Mouse (Mus musculus) hindbrain, embryonic 15.5 days (tissue): ENCODE measurements around the gene Myo15. TPM values are rescaled to one million over a fixed set of nuclear protein-coding genes. Genes with fewer than 3 reads are reported as not detected.

Experiments
- ATAC-seq: fragments of 200-750 bp; cut with Nextera tagmentation; 2 replicates; pipeline ENCODE4 v1.8.0; 2017; ENCODE audit warnings: low read depth, moderate number of reproducible peaks, moderate TSS enrichment; ENCODE audit not compliant: low FRiP score
- H3K27ac ChIP-seq: fragments of 300-500 bp; sonication (generic); replicated peaks from 2 replicates; pipeline ENCODE4 v1.5.1; 2015; ENCODE audit warnings: mild to moderate bottlenecking, inconsistent platforms
- H3K27me3 ChIP-seq: fragments of 300-500 bp; sonication (generic); 2 replicates; pipeline ENCODE4 v1.6.1; 2015; ENCODE audit warnings: control low read depth, inconsistent platforms
- H3K36me3 ChIP-seq: fragments of 300-500 bp; sonication (generic); 2 replicates; pipeline ENCODE4 v1.6.1; 2015; ENCODE audit warnings: control low read depth, inconsistent platforms
- H3K4me1 ChIP-seq: fragments of 300-500 bp; sonication (generic); replicated peaks from 2 replicates; pipeline ENCODE4 v1.6.1; 2015; ENCODE audit warnings: control low read depth, inconsistent platforms
- H3K4me2 ChIP-seq: fragments of 300-500 bp; sonication (generic); 2 replicates; pipeline ENCODE4 v1.6.1; 2015; ENCODE audit warnings: moderate library complexity, mild to moderate bottlenecking, inconsistent platforms
- H3K4me3 ChIP-seq: fragments of 300-500 bp; sonication (generic); 2 replicates; pipeline ENCODE4 v1.5.1; 2015; ENCODE audit warnings: mild to moderate bottlenecking, inconsistent platforms
- H3K9ac ChIP-seq: fragments of 300-500 bp; sonication (generic); 2 replicates; pipeline ENCODE4 v1.6.1; 2015; ENCODE audit warnings: inconsistent platforms
- H3K9me3 ChIP-seq: fragments of 300-500 bp; sonication (generic); 2 replicates; pipeline ENCODE4 v1.6.1; 2016; ENCODE audit warnings: control low read depth, inconsistent platforms
- WGBS: fragments of 180-500 bp; shearing (Covaris S2); methylation state at CpG from one replicate; pipeline ENCODE4 v1.1.7; 2015; 5-methylcytosine and 5-hydroxymethylcytosine counted together
- polyA plus RNA-seq: library from polyadenylated mRNA; unstranded; fragments of >200 nt; fragmentation: Nextera tagmentation; extraction: Ambion mirVana; gene quantifications from 2 replicates; pipeline ENCODE4 v1.2.1, GENCODE M21; 2015

The Myo15 gene
- polyA plus RNA-seq, 1 experiment from 2014 or later = 0.19 TPM

DNA sequence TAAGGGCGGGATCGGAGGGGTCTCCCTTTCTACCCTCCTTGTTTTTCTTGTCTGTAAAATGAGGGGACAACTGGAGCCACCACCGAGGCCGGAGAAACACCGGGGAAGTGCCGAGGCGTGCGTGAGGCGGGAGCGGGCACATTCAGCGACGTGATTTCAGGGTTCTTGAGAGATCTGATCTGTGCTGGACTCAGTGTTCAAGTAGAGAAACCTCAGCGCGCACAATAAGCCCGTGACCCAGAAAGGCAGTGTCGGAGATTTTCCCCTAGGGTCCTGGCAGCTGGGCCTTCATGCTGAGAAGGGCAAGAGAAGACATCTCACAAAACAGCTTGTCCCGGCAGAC lies 14.4 kb upstream of the Myo15 start:
- peak; percentile 60 for ATAC-seq
- H3K4me2 ChIP-seq = peak overlapping the region; percentile 85
- H3K4me3 ChIP-seq = peak overlapping the region; percentile 73
- H3K4me1 ChIP-seq = peaks cover 17% of the 10 kb centered on the region
- H3K9me3 ChIP-seq = no peaks in the 10 kb centered on the region
- peak overlapping the region; percentile 74 for H3K9ac ChIP-seq
- H3K27ac ChIP-seq = peak overlapping the region; percentile 69
- no peaks in the 10 kb centered on the region for H3K27me3 ChIP-seq
- H3K36me3 ChIP-seq = peaks cover 33% of the 10 kb centered on the region
- WGBS = under 1% methylated on average over 17 of the region's 17 CpGs

DNA sequence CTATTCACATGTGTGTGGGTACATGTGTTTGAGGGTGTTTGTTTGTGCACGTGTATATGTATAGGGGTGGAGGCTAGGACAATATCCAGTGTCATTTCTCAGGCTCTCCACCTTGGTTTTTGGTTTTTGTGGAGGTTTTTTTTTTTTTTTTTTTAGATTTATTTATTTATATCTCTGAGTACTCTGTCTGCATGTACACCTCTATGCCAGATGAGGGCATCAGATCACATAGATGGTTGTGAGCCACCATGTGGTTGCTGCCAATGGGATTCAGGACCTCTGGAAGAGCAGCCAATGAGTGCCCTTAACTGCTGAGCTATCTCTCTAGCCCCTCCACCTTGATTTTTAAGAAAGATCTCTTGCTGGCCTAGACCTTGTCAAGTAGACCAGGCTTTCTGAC lies 11.2 kb upstream of the Myo15 start:
- ATAC-seq = no peak
- peaks cover 64% of the 10 kb centered on the region for H3K36me3 ChIP-seq
- 89% methylated on average over 1 of the region's 1 CpGs for WGBS

GRCm38 (mm10) chr11:60465943-60466380 lies 3.2 kb upstream of the Myo15 start:
- Histone ChIP-seq H3K9me3 (no peaks in the 10 kb centered on the region), H3K27ac (no peak overlapping the region), H3K36me3 (peaks cover 75% of the 10 kb centered on the region), H3K4me2 (no peak overlapping the region), H3K4me3 (no peak overlapping the region), H3K4me1 (no peaks in the 10 kb centered on the region), H3K9ac (no peak overlapping the region), H3K27me3 (no peaks in the 10 kb centered on the region)
- WGBS = 92% methylated on average over 2 of the region's 2 CpGs
- ATAC-seq = no peak

More for the DNA sequence above, 11.2 kb upstream of the Myo15 start:
- no peak overlapping the region for H3K9ac ChIP-seq
- H3K4me3 ChIP-seq = no peak overlapping the region
- H3K27me3 ChIP-seq = no peaks in the 10 kb centered on the region
- H3K4me2 ChIP-seq = no peak overlapping the region
- no peak overlapping the region for H3K27ac ChIP-seq
- H3K9me3 ChIP-seq = no peaks in the 10 kb centered on the region
- H3K4me1 ChIP-seq = peaks cover 17% of the 10 kb centered on the region

DNA sequence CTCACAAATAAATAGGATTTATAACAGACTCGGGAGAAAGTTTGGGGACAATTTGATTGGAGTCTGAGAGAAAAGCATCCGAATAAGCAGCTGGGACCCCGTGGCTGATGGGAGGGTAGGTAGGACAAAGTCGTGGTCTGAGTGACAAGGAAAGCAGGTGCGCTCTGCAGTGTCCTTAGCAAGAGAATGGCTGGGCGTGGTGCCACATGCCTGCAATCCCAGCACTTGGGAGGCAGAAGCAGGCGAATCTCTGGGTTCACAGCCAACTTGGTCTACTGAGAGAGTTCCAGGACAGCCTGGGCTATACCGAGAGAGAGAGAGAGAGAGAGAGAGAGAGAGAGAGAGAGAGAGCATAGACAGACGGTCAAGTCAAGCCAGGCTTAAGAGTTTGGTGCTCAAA lies 1.6 kb downstream of the Myo15 start:
- no peak for ATAC-seq
- no peaks in the 10 kb centered on the region for H3K4me1 ChIP-seq
- no peaks in the 10 kb centered on the region for H3K27me3 ChIP-seq
- H3K4me2 ChIP-seq = no peak overlapping the region
- H3K27ac ChIP-seq = no peak overlapping the region
- 84% methylated on average over 9 of the region's 9 CpGs for WGBS
- no peak overlapping the region for H3K9ac ChIP-seq
- H3K9me3 ChIP-seq = no peaks in the 10 kb centered on the region
- peaks cover 32% of the 10 kb centered on the region for H3K36me3 ChIP-seq
- H3K4me3 ChIP-seq = no peak overlapping the region

DNA sequence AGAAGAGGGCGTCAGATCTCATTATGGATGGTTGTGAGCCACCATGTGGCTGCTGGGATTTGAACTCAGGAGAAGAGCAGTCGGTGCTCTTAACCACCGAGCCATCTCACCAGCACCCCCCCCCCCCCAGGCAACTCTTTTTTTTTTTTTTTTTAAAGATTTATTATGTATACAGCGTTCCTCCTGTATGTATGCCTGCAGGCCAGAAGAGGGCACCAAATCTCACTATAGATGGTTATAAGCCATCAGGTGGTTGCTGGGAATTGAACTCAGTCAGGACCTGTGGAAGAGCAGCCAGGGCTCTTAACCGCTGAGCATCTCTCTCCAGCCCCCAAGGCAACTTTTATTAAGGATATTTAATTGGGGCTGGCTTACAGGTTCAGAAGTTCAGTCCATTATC lies 5.4 kb downstream of the Myo15 start:
- no peaks in the 10 kb centered on the region for H3K9me3 ChIP-seq
- no peak overlapping the region for H3K27ac ChIP-seq
- 82% methylated on average over 5 of the region's 5 CpGs for WGBS
- H3K27me3 ChIP-seq = no peaks in the 10 kb centered on the region
- H3K4me3 ChIP-seq = no peak overlapping the region
- H3K9ac ChIP-seq = no peak overlapping the region
- no peak for ATAC-seq
- H3K4me1 ChIP-seq = no peaks in the 10 kb centered on the region
- peaks cover 6% of the 10 kb centered on the region; the same call in 1 of the 2 replicates for H3K36me3 ChIP-seq
- H3K4me2 ChIP-seq = no peak overlapping the region

- ATAC-seq = no peak
- H3K27me3 ChIP-seq = no peaks in the 10 kb centered on the region
- no peaks in the 10 kb centered on the region for H3K36me3 ChIP-seq
- WGBS = 91% methylated on average over 5 of the region's 5 CpGs
- no peaks in the 10 kb centered on the region for H3K4me1 ChIP-seq
- H3K4me3 ChIP-seq = no peak overlapping the region
- H3K4me2 ChIP-seq = no peak overlapping the region
- H3K9ac ChIP-seq = no peak overlapping the region
- no peak overlapping the region for H3K27ac ChIP-seq
- H3K9me3 ChIP-seq = no peaks in the 10 kb centered on the region
Observed at GRCm38 (mm10) chr11:60475668-60476362, 6.7 kb downstream of the Myo15 start.

- no peak overlapping the region for H3K27ac ChIP-seq
- H3K9me3 ChIP-seq = no peaks in the 10 kb centered on the region
- H3K36me3 ChIP-seq = no peaks in the 10 kb centered on the region
- no peaks in the 10 kb centered on the region for H3K4me1 ChIP-seq
- H3K9ac ChIP-seq = no peak overlapping the region
- ATAC-seq = no peak
- H3K4me3 ChIP-seq = no peak overlapping the region
- no peak overlapping the region for H3K4me2 ChIP-seq
- WGBS = 38% methylated on average over 17 of the region's 17 CpGs
- H3K27me3 ChIP-seq = no peaks in the 10 kb centered on the region
Observed at GRCm38 (mm10) chr11:60478121-60478520, 9.0 kb downstream of the Myo15 start.

- H3K4me3 ChIP-seq = no peak overlapping the region
- H3K36me3 ChIP-seq = no peaks in the 10 kb centered on the region
- H3K27me3 ChIP-seq = no peaks in the 10 kb centered on the region
- ATAC-seq = no peak
- no peak overlapping the region for H3K4me2 ChIP-seq
- no peaks in the 10 kb centered on the region for H3K9me3 ChIP-seq
- no peak overlapping the region for H3K9ac ChIP-seq
- 68% methylated on average over 3 of the region's 3 CpGs for WGBS
- H3K4me1 ChIP-seq = no peaks in the 10 kb centered on the region
- H3K27ac ChIP-seq = no peak overlapping the region
Observed at GRCm38 (mm10) chr11:60486267-60486666, 17.1 kb downstream of the Myo15 start.

DNA sequence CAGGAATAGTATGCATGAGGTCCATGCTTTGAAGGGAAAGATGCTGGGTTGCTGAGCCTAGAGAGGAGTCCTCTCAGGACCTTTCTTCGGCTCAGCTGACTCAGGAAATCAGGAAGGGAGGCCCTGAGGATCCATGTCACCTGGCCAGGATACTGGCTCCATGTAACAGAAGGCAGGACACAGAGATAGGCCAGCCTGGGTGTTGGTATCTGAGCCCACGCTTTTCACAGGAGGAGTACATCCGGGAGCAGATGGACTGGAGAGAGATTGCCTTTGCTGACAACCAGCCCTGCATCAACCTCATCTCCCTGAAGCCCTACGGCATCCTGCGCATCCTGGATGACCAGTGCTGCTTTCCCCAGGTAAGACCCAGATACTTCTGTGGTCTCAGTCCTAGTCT lies 23.6 kb downstream of the Myo15 start:
- Histone ChIP-seq H3K9ac (no peak overlapping the region), H3K4me3 (no peak overlapping the region), H3K4me1 (no peaks in the 10 kb centered on the region), H3K9me3 (no peaks in the 10 kb centered on the region), H3K4me2 (no peak overlapping the region), H3K27me3 (no peaks in the 10 kb centered on the region), H3K36me3 (no peaks in the 10 kb centered on the region), H3K27ac (no peak overlapping the region)
- no peak for ATAC-seq
- 85% methylated on average over 5 of the region's 5 CpGs for WGBS

DNA sequence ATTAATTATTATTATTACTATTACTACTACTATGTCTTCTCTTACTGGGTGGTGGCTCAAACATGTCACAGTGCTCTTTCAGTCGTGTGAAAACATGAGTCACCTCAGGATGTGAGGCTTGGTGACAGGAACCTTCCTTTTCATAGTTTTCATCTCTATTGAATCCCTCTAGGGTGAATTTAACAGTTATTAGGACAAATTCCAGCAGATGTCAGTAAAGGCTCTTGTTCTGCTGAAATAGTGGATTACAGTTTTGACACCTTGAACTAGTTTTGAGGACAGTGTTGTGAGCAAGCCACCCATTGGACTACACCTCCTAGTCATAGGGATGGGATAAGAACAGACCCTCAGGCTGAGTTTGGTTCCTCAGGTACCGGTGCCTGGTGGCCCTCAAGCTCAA lies 26.6 kb downstream of the Myo15 start:
- no peak for ATAC-seq
- no peaks in the 10 kb centered on the region for H3K9me3 ChIP-seq
- no peaks in the 10 kb centered on the region for H3K36me3 ChIP-seq
- H3K4me3 ChIP-seq = no peak overlapping the region
- H3K27me3 ChIP-seq = no peaks in the 10 kb centered on the region
- H3K4me1 ChIP-seq = no peaks in the 10 kb centered on the region
- WGBS = 68% methylated on average over 2 of the region's 2 CpGs
- H3K4me2 ChIP-seq = no peak overlapping the region
- no peak overlapping the region for H3K9ac ChIP-seq
- H3K27ac ChIP-seq = no peak overlapping the region

DNA sequence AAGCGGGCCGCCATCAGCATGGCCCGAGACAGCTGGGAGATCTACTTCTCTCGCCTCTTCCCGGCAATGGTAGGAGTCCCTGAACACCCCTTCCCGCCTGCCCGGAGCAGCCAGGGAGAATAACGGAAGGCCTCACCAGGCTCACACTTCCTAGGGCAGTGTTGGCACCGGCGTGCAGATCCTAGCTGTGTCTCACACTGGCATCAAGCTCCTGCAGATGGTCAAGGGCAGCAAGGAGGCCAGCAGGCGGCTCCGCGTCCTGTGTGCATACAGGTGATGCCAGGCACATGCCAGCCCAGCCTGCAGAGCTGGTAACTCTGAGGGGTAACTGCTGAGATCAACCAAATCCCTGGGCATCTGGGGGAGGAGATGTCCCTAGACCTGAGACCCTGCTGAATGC lies 38.1 kb downstream of the Myo15 start:
- H3K4me3 ChIP-seq = no peak overlapping the region
- H3K27ac ChIP-seq = no peak overlapping the region
- no peaks in the 10 kb centered on the region for H3K36me3 ChIP-seq
- H3K9ac ChIP-seq = no peak overlapping the region
- H3K4me1 ChIP-seq = peaks cover 14% of the 10 kb centered on the region
- H3K4me2 ChIP-seq = no peak overlapping the region
- H3K9me3 ChIP-seq = no peaks in the 10 kb centered on the region
- ATAC-seq = no peak
- peaks cover 24% of the 10 kb centered on the region for H3K27me3 ChIP-seq
- whole genome bisulfite sequencing = 84% methylated on average over 13 of the region's 13 CpGs

- Histone ChIP-seq H3K4me2 (peak overlapping the region; percentile 72), H3K27ac (no peak overlapping the region), H3K4me1 (peaks cover 14% of the 10 kb centered on the region), H3K36me3 (no peaks in the 10 kb centered on the region), H3K4me3 (peak overlapping the region; percentile 34), H3K9ac (no peak overlapping the region), H3K27me3 (peaks cover 24% of the 10 kb centered on the region), H3K9me3 (no peaks in the 10 kb centered on the region)
- WGBS = 8% methylated on average over 11 of the region's 11 CpGs
- no peak for ATAC-seq
Observed at GRCm38 (mm10) chr11:60508950-60509349, 39.8 kb downstream of the Myo15 start.

DNA sequence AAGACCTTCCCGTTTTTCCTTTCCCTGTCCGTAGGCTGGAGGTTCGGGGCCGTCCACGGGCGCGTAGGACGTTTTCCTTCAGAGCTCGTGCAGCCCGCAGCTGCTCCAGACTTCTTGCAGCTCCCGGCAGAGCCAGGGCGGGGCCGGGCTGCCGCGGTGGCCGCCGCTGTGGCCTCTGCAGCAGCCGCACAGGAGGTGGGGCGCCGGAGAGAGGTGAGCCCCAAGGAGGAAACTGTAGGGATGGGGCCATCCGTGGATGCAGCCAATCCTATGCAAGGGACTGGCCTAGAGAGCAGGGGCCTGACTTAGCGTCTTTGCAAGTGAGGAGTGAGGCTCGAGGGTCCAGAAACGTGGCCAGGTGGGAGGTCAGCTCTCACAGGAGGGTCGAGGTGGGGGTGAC lies 40.4 kb downstream of the Myo15 start:
- under 1% methylated on average over 25 of the region's 25 CpGs for WGBS
- Histone ChIP-seq H3K36me3 (no peaks in the 10 kb centered on the region), H3K9ac (peak overlapping the region; percentile 38), H3K9me3 (no peaks in the 10 kb centered on the region), H3K4me1 (peaks cover 14% of the 10 kb centered on the region), H3K4me2 (peak overlapping the region; percentile 72), H3K4me3 (peak overlapping the region; percentile 34), H3K27ac (no peak overlapping the region), H3K27me3 (peaks cover 24% of the 10 kb centered on the region)
- ATAC-seq = no peak
